Mouse (Mus musculus): ENCODE results near the gene Srpr. TPM values are rescaled to one million over a fixed set of nuclear protein-coding genes. Genes with fewer than 3 reads are reported as not detected.

Srpr gene
- total RNA-seq (2021), result 10 to 100 TPM; 82.4 to 96.3 TPM
- 67.6 and 105 TPM in 2 replicates for polyA plus RNA-seq (2012; rRNA removed)
- long read RNA-seq, transcript Srpr-201 (14 exons, 2,993 nt), result major isoform, 105 of 119 reads
- long read RNA-seq, partial matches to known transcripts, result 11 of 119 reads
- long read RNA-seq, other reads (novel, unspliced or antisense), result 3 of 119 reads

GRCm38 (mm10) chr9:35199772-35200471, at the start of gene Srpr, which contains the start of gene Tirap:
Srpr (plus strand) TSS chr9:35200175.
Tirap (minus strand) TSS chr9:35200291.
- no peaks in the 10 kb centered on the region for H3K27me3 ChIP-seq (ENCODE audit: control insufficient read depth, insufficient read depth, low read length)
- no peaks in the 10 kb centered on the region for H3K36me3 ChIP-seq (ENCODE audit: control insufficient read depth, insufficient read depth, low read length)
- H3K4me1 ChIP-seq (ENCODE audit: control insufficient read depth, insufficient read depth, low read length), result peaks cover 4% of the 10 kb centered on the region
- intact Hi-C loops (cut with DNase I), result loop anchor here (1.0 to 10.0 kb wide), 4 partner anchors 10 to 365 kb away; partner anchors contain the start of genes Cdon and Dcps
- DNase-seq, result peak; percentile 94 to 96
- WGBS, result under 1% methylated on average over 44 of the region's 44 CpGs
- H3K9ac ChIP-seq (ENCODE audit: low read depth, low read length), result peak within 1 kb of the TSS; percentile 90
- H3K27ac ChIP-seq, result peak within 1 kb of the TSS; percentile 83
- H3K79me2 ChIP-seq (replicated peaks; ENCODE audit: control insufficient read depth, insufficient read depth, low read length), result no peaks in the 10 kb centered on the region
- peak within 1 kb of the TSS; percentile 60 for H3K4me3 ChIP-seq
- TF ChIP-seq POLR2A (IDR thresholded peaks at IDR 0.05; ENCODE audit: insufficient read depth, low read depth, low read length) (no peak; the same call in 1 of the 2 replicates), EP300 (IDR thresholded peaks at IDR 0.05; ENCODE audit: insufficient read depth, low read depth, low read length) (no peak), CTCF (IDR thresholded peaks at IDR 0.05) (peak; percentile 96)

GRCm38 (mm10) chr9:35152923-35153322, 47.1 kb upstream of the Srpr start:
- intact Hi-C loops (cut with DNase I), result no loop called here
- Histone ChIP-seq H3K36me3 (ENCODE audit: control insufficient read depth, insufficient read depth, low read length) (no peaks in the 10 kb centered on the region), H3K79me2 (replicated peaks; ENCODE audit: control insufficient read depth, insufficient read depth, low read length) (no peaks in the 10 kb centered on the region; the same call in 1 of the 2 replicates), H3K27me3 (ENCODE audit: control insufficient read depth, insufficient read depth, low read length) (no peaks in the 10 kb centered on the region), H3K4me1 (ENCODE audit: control insufficient read depth, insufficient read depth, low read length) (peaks cover 14% of the 10 kb centered on the region), H3K9ac (ENCODE audit: low read depth, low read length) (no peak overlapping the region), H3K27ac (no peak overlapping the region), H3K4me3 (no peak overlapping the region)
- WGBS, result 100% methylated on average over 1 of the region's 1 CpGs
- TF ChIP-seq CTCF (IDR thresholded peaks at IDR 0.05), result no peak
- TF ChIP-seq POLR2A (IDR thresholded peaks at IDR 0.05; ENCODE audit: insufficient read depth, low read depth, low read length), result no peak
- TF ChIP-seq EP300 (IDR thresholded peaks at IDR 0.05; ENCODE audit: insufficient read depth, low read depth, low read length), result no peak
- no peak for DNase-seq

GRCm38 (mm10) chr9:35156002-35156710, 43.8 kb upstream of the Srpr start:
- no peak overlapping the region for H3K9ac ChIP-seq (ENCODE audit: low read depth, low read length)
- DNase-seq, result peak; percentile 53 to 70

GRCm38 (mm10) chr9:35156862-35157261, 43.1 kb upstream of the Srpr start:
- no peaks in the 10 kb centered on the region for H3K27me3 ChIP-seq (ENCODE audit: control insufficient read depth, insufficient read depth, low read length)
- H3K4me1 ChIP-seq (ENCODE audit: control insufficient read depth, insufficient read depth, low read length), result peaks cover 16% of the 10 kb centered on the region
- H3K9ac ChIP-seq (ENCODE audit: low read depth, low read length), result no peak overlapping the region
- 72% methylated on average over 4 of the region's 4 CpGs for WGBS
- TF ChIP-seq CTCF (IDR thresholded peaks at IDR 0.05), result no peak
- no peak for TF ChIP-seq POLR2A (IDR thresholded peaks at IDR 0.05; ENCODE audit: insufficient read depth, low read depth, low read length)
- TF ChIP-seq EP300 (IDR thresholded peaks at IDR 0.05; ENCODE audit: insufficient read depth, low read depth, low read length), result no peak
- no peaks in the 10 kb centered on the region for H3K36me3 ChIP-seq (ENCODE audit: control insufficient read depth, insufficient read depth, low read length)
- DNase-seq, result no peak
- H3K79me2 ChIP-seq (replicated peaks; ENCODE audit: control insufficient read depth, insufficient read depth, low read length), result no peaks in the 10 kb centered on the region; the same call in 1 of the 2 replicates
- intact Hi-C loops (cut with DNase I), result no loop called here
- no peak overlapping the region for H3K4me3 ChIP-seq
- H3K27ac ChIP-seq, result peak overlapping the region; percentile 63

More at GRCm38 (mm10) chr9:35156002-35156710, 43.8 kb upstream of the Srpr start:
- no peaks in the 10 kb centered on the region; the same call in 1 of the 2 replicates for H3K79me2 ChIP-seq (replicated peaks; ENCODE audit: control insufficient read depth, insufficient read depth, low read length)
- H3K36me3 ChIP-seq (ENCODE audit: control insufficient read depth, insufficient read depth, low read length), result no peaks in the 10 kb centered on the region
- H3K4me3 ChIP-seq, result no peak overlapping the region
- TF ChIP-seq POLR2A (IDR thresholded peaks at IDR 0.05; ENCODE audit: insufficient read depth, low read depth, low read length), result no peak
- TF ChIP-seq CTCF (IDR thresholded peaks at IDR 0.05), result no peak
- peak; percentile 12; the same call in 1 of the 2 replicates for TF ChIP-seq EP300 (IDR thresholded peaks at IDR 0.05; ENCODE audit: insufficient read depth, low read depth, low read length)
- intact Hi-C loops (cut with DNase I), result no loop called here
- H3K27ac ChIP-seq, result peak overlapping the region; percentile 63
- H3K27me3 ChIP-seq (ENCODE audit: control insufficient read depth, insufficient read depth, low read length), result no peaks in the 10 kb centered on the region
- 71% methylated on average over 5 of the region's 5 CpGs for WGBS
- H3K4me1 ChIP-seq (ENCODE audit: control insufficient read depth, insufficient read depth, low read length), result peaks cover 14% of the 10 kb centered on the region

GRCm38 (mm10) chr9:35158477-35158876, 41.5 kb upstream of the Srpr start:
- no peak overlapping the region for H3K4me3 ChIP-seq
- no peaks in the 10 kb centered on the region; the same call in 1 of the 2 replicates for H3K79me2 ChIP-seq (replicated peaks; ENCODE audit: control insufficient read depth, insufficient read depth, low read length)
- WGBS, result 90% methylated on average over 3 of the region's 3 CpGs

More at GRCm38 (mm10) chr9:35158477-35158876, 41.5 kb upstream of the Srpr start:
- Histone ChIP-seq H3K27me3 (ENCODE audit: control insufficient read depth, insufficient read depth, low read length) (no peaks in the 10 kb centered on the region), H3K27ac (no peak overlapping the region), H3K9ac (ENCODE audit: low read depth, low read length) (no peak overlapping the region), H3K4me1 (ENCODE audit: control insufficient read depth, insufficient read depth, low read length) (peaks cover 26% of the 10 kb centered on the region), H3K36me3 (ENCODE audit: control insufficient read depth, insufficient read depth, low read length) (no peaks in the 10 kb centered on the region)
- intact Hi-C loops (cut with DNase I), result no loop called here
- TF ChIP-seq POLR2A (IDR thresholded peaks at IDR 0.05; ENCODE audit: insufficient read depth, low read depth, low read length) (no peak), CTCF (IDR thresholded peaks at IDR 0.05) (no peak), EP300 (IDR thresholded peaks at IDR 0.05; ENCODE audit: insufficient read depth, low read depth, low read length) (no peak)
- no peak for DNase-seq

Data from heart, adult 2 months (tissue).